20 mouse cellular contexts compared by ENCODE assay signal in genomic region chr10:60400507-60401295, GRCm38 (mm10). TPM values are rescaled to one million over a fixed set of nuclear protein-coding genes. Genes with fewer than 3 reads are reported as not detected.
A peak's percentile ranks its signal among the peaks of the same experiment; 100 is the strongest.
DNase-seq lines count a peak whose midpoint lies in the region; ATAC-seq and TF ChIP-seq lines count a peak whose summit lies in the region.
"Had no signal": no experiment of that assay in that cellular context is flagged by ENCODE, and none has a peak within 500 bp of the region (broad histone marks: within the 10 kb centered on the region; RNA-seq: fewer than 3 reads in every experiment).

No protein-coding gene starts in this region.

- H3K4me2 ChIP-seq in lung, postnatal 0 days (replicated peaks; ENCODE audit: low read depth, low read length): no peak overlapping the region
- H3K4me2 ChIP-seq in embryonic facial prominence, embryonic 14.5 days (ENCODE audit: low read depth, low read length): no peak overlapping the region
- H3K4me2 ChIP-seq in neural tube, embryonic 14.5 days (ENCODE audit: low read depth, low read length): peak overlapping the region; percentile 6; the same call in 1 of the 2 replicates
- H3K4me2 ChIP-seq: embryonic facial prominence, embryonic 12.5 days; heart, embryonic 15.5 days had no signal

- no peak overlapping the region for H3K27ac ChIP-seq in lung, postnatal 0 days (ENCODE audit: low read length)
- no peak overlapping the region for H3K27ac ChIP-seq in embryonic facial prominence, embryonic 14.5 days (replicated peaks; ENCODE audit: low read depth, low read length)
- H3K27ac ChIP-seq in neural tube, embryonic 14.5 days (ENCODE audit: low read depth, low read length): 0 out of 2 replicates have a peak overlapping the region, but pooled peaks have one; percentile 44
- H3K27ac ChIP-seq: embryonic facial prominence, embryonic 12.5 days; heart, embryonic 15.5 days had no signal

- TF ChIP-seq EP300 in lung, postnatal 0 days (IDR thresholded peaks at IDR 0.05): no peak

- H3K9ac ChIP-seq in lung, postnatal 0 days (replicated peaks; ENCODE audit: low read depth): no peak overlapping the region
- peak overlapping the region; percentile 14; the same call in 1 of the 2 replicates for H3K9ac ChIP-seq in embryonic facial prominence, embryonic 14.5 days (ENCODE audit: low read depth, low read length)
- no peak overlapping the region for H3K9ac ChIP-seq in neural tube, embryonic 14.5 days (replicated peaks; ENCODE audit: low read depth, low read length)
- H3K9ac ChIP-seq: embryonic facial prominence, embryonic 12.5 days; heart, embryonic 15.5 days had no signal

- H3K36me3 ChIP-seq in lung, postnatal 0 days (ENCODE audit: insufficient read depth, low read length): no peaks in the 10 kb centered on the region
- H3K36me3 ChIP-seq in embryonic facial prominence, embryonic 14.5 days (ENCODE audit: control insufficient read depth, insufficient read depth, low read length): no peaks in the 10 kb centered on the region
- H3K36me3 ChIP-seq in neural tube, embryonic 14.5 days (ENCODE audit: control insufficient read depth, insufficient read depth, low read length): no peaks in the 10 kb centered on the region
- H3K36me3 ChIP-seq: embryonic facial prominence, embryonic 12.5 days; heart, embryonic 15.5 days had no signal

- intact Hi-C loops in gastrocnemius, postnatal 14 days (cut with DNase I; ENCODE audit: low total_unique reads): no loop called here

- no peak overlapping the region for H3K4me3 ChIP-seq in lung, postnatal 0 days (ENCODE audit: low read depth, low read length)
- H3K4me3 ChIP-seq in embryonic facial prominence, embryonic 14.5 days (ENCODE audit: low read depth, low read length): no peak overlapping the region
- H3K4me3 ChIP-seq in neural tube, embryonic 14.5 days (ENCODE audit: low read depth, low read length): no peak overlapping the region
- H3K4me3 ChIP-seq: embryonic facial prominence, embryonic 12.5 days; heart, embryonic 15.5 days had no signal

- DNase-seq in gastrocnemius, postnatal 10 days: peak; percentile 21
- no peak for DNase-seq in gastrocnemius, postnatal 14 days
- peak; percentile 25 for DNase-seq in lung, postnatal 0 days (ENCODE audit: low spot score)
- DNase-seq in lung, postnatal 25 days (ENCODE audit: low spot score): no peak
- no peak for DNase-seq in embryonic facial prominence, embryonic 14.5 days (ENCODE audit: low spot score)
- DNase-seq in embryo, embryonic 9.5 days (ENCODE audit: extremely low spot score): no peak
- no peak for DNase-seq in left cerebral cortex, adult 11 months (ENCODE audit: low spot score)
- DNase-seq: adrenal gland, postnatal 10 days; cerebellum, adult 18-20 months; heart, adult 11 months; kidney, adult 11 months; kidney, postnatal 10 days; lung, postnatal 4 days; thymus, adult 18-20 months had no signal

- H3K27me3 ChIP-seq in lung, postnatal 0 days (replicated peaks; ENCODE audit: insufficient read depth, low read length): no peaks in the 10 kb centered on the region
- H3K27me3 ChIP-seq in embryonic facial prominence, embryonic 14.5 days (replicated peaks; ENCODE audit: control insufficient read depth, insufficient read depth, low read length): no peaks in the 10 kb centered on the region
- no peaks in the 10 kb centered on the region for H3K27me3 ChIP-seq in neural tube, embryonic 14.5 days (ENCODE audit: control insufficient read depth, insufficient read depth, low read length)
- H3K27me3 ChIP-seq: embryonic facial prominence, embryonic 12.5 days had no signal

- no peak for TF ChIP-seq CTCF in lung, postnatal 0 days (IDR thresholded peaks at IDR 0.05)

- ATAC-seq in lung, postnatal 0 days: peak; percentile 21; the same call in 1 of the 2 replicates
- no peak for ATAC-seq in embryonic facial prominence, embryonic 14.5 days (ENCODE audit: low read depth)
- no peak for ATAC-seq in neural tube, embryonic 14.5 days (ENCODE audit: low read depth)

- H3K9me3 ChIP-seq in lung, postnatal 0 days (ENCODE audit: low read length): no peaks in the 10 kb centered on the region
- H3K9me3 ChIP-seq in embryonic facial prominence, embryonic 14.5 days (ENCODE audit: control insufficient read depth, low read length): no peaks in the 10 kb centered on the region
- no peaks in the 10 kb centered on the region for H3K9me3 ChIP-seq in neural tube, embryonic 14.5 days (ENCODE audit: control insufficient read depth, low read length)
- H3K9me3 ChIP-seq: embryonic facial prominence, embryonic 12.5 days; heart, embryonic 15.5 days had no signal

- no peaks in the 10 kb centered on the region for H3K4me1 ChIP-seq in lung, postnatal 0 days (ENCODE audit: insufficient read depth, low read depth, low read length)
- H3K4me1 ChIP-seq in embryonic facial prominence, embryonic 14.5 days (ENCODE audit: control insufficient read depth, insufficient read depth, low read length): no peaks in the 10 kb centered on the region
- no peaks in the 10 kb centered on the region for H3K4me1 ChIP-seq in neural tube, embryonic 14.5 days (ENCODE audit: control insufficient read depth, insufficient read depth, low read length)
- H3K4me1 ChIP-seq: embryonic facial prominence, embryonic 12.5 days had no signal

- WGBS in lung, postnatal 0 days: 73% methylated on average over 11 of the region's 11 CpGs
- WGBS in embryonic facial prominence, embryonic 14.5 days: 70% methylated on average over 11 of the region's 11 CpGs
- WGBS in neural tube, embryonic 14.5 days: 81% methylated on average over 11 of the region's 11 CpGs

RNA-seq across cellular contexts. Expression of gene Gm17455, which starts 1.2 kb away (rescaled TPM):
- total RNA-seq in gastrocnemius, postnatal 10 days (2021): not detected
- total RNA-seq in gastrocnemius, postnatal 14 days (2021): under 1 TPM in 1 of 2 experiments, not detected in 1; 0.27 TPM
- polyA plus RNA-seq in lung, postnatal 0 days (2015; fragmentation: Nextera tagmentation; extraction: Ambion mirVana): 2.3 and 3.2 TPM in 2 replicates
- polyA plus RNA-seq in embryonic facial prominence, embryonic 14.5 days (2014; fragmentation: Nextera tagmentation; extraction: Ambion mirVana): 1.4 and 1.7 TPM in 2 replicates
- polyA plus RNA-seq in neural tube, embryonic 14.5 days (2014; fragmentation: Nextera tagmentation; extraction: Ambion mirVana): 17.7 and 20.0 TPM in 2 replicates
- total RNA-seq: adrenal gland, postnatal 10 days; CH12.LX; hematopoietic stem cell, adult 5-6 weeks had no signal
- polyA plus RNA-seq: liver, embryonic 16.5 days had no signal

RNA-seq across cellular contexts. Expression of gene Vsir, which starts 54.0 kb away (rescaled TPM):
- 10 to 100 TPM; 16.2 to 18.4 TPM for total RNA-seq in gastrocnemius, postnatal 10 days (2021)
- total RNA-seq in gastrocnemius, postnatal 14 days (2021): 10 to 100 TPM; 12.9 to 14.7 TPM
- polyA plus RNA-seq in lung, postnatal 0 days (2015; fragmentation: Nextera tagmentation; extraction: Ambion mirVana): 13.7 and 19.7 TPM in 2 replicates
- 5.5 and 6.6 TPM in 2 replicates for polyA plus RNA-seq in embryonic facial prominence, embryonic 14.5 days (2014; fragmentation: Nextera tagmentation; extraction: Ambion mirVana)
- 2.0 and 2.4 TPM in 2 replicates for polyA plus RNA-seq in neural tube, embryonic 14.5 days (2014; fragmentation: Nextera tagmentation; extraction: Ambion mirVana)

Comparison
In these comparisons a context has a peak if more than half of its experiments do, and no peak if none do; other contexts are left out.
1. DNase-seq: peak in gastrocnemius, postnatal 10 days (single experiment) and lung, postnatal 0 days (single experiment); none in gastrocnemius, postnatal 14 days (single experiment), lung, postnatal 25 days (single experiment), embryonic facial prominence, embryonic 14.5 days (single experiment), embryo, embryonic 9.5 days (single experiment) and left cerebral cortex, adult 11 months (single experiment).